Mouse (Mus musculus): Measurements from ENCODE around the gene Tmigd3.

GRCm38 (mm10) chr3:105872579-105872978 is 1.9 kb downstream of the Tmigd3 start:
- no peak for TF ChIP-seq FOSL1 (IDR thresholded peaks at IDR 0.05; ENCODE audit: insufficient read depth, low read length, poor library complexity, severe bottlenecking)
- no peak for TF ChIP-seq CTCF (IDR thresholded peaks at IDR 0.05; ENCODE audit: control insufficient read depth, insufficient read depth, insufficient read length)
- TF ChIP-seq MAX (IDR thresholded peaks at IDR 0.05): no peak
- no peak for TF ChIP-seq MYOG (IDR thresholded peaks at IDR 0.05; ENCODE audit: control insufficient read depth, extremely low read depth, insufficient read length)
- no peak for TF ChIP-seq USF1 (IDR thresholded peaks at IDR 0.05; ENCODE audit: low read depth)
- TF ChIP-seq CEBPB (IDR thresholded peaks at IDR 0.05; ENCODE audit: low read depth): no peak
- no peak for TF ChIP-seq MYOD1 (IDR thresholded peaks at IDR 0.05; ENCODE audit: control insufficient read depth, insufficient read length, low read depth)
